Mouse (Mus musculus): ENCODE data around the gene Ddx19a. TPM values are rescaled to one million over a fixed set of nuclear protein-coding genes. Genes with fewer than 3 reads are reported as not detected.
"Not testable (repeated sequence)": the region's sequence is repeated elsewhere in the genome, so short reads cannot be mapped to it uniquely, and the experiment has no call there.

The Ddx19a gene
- polyA plus RNA-seq, 1 experiment: not detected

DNA sequence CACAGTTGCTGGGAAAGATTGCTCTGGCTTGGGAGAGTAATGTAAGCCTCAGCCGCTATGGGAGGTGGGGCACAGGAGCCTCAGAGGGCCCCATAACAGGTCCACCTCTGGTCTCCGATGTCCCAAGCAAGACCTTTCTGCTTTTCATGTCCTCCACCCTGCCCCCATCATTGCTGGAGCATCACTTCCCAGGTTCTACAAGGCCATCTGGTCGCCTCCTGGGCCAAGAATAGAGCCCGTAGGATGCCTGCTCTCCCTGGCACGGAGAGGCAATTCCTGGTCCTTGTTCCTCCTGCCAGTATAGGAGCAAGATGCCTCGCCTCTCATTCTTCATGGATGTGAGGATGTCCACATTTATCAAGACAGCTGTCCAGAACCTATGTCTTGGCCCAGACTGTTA, 37.7 kb downstream of the Ddx19a start:
- Histone ChIP-seq H3K4me3 (ENCODE audit: insufficient read depth, low read depth, low read length) (no peak overlapping the region), H3K4me1 (ENCODE audit: control insufficient read depth, insufficient read depth, low read length) (peaks cover 5% of the 10 kb centered on the region), H3K27ac (ENCODE audit: insufficient read depth, low read depth, low read length) (no peak overlapping the region)
- WGBS: 90% methylated on average over 6 of the region's 6 CpGs
- TF ChIP-seq POLR2A (IDR thresholded peaks at IDR 0.05; ENCODE audit: insufficient read depth, low read depth, low read length): no peak
- TF ChIP-seq CTCF (IDR thresholded peaks at IDR 0.05; ENCODE audit: insufficient read depth, low read depth, low read length): no peak

DNA sequence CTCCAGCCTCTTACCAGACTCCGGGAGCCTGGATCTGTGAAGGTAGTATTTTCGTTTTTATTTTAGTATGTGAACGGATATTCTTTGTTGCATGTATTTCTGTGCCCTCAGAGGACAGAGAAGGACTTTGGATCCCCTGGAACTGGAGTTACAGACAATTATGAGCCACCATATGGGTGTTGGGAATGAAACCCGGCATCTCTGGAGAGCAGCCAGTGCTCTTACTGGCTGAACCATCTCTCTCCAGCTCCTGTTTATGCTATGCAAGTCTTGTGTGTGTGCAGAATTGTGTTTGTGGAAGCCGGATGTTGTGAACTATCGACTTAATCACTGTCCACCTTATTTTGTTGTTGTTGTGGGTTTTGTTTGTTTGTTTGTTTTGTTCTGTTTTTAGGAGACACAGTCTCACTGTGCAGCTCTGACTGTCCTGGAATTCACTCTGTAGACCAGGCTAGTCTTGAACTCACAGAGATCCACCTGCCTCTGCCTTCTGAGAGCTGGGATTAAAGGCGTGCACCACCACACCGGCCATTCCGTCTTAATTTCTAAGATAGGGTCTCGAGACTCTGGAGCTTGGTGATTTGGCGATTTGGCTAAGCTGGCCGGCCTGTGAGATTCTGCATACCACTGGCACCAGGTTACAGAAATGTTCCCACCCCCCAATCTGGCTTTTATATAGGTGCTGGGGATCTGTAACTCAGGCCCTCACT, 38.4 kb downstream of the Ddx19a start:
- peaks cover 3% of the 10 kb centered on the region for H3K4me1 ChIP-seq (ENCODE audit: control insufficient read depth, insufficient read depth, low read length)
- H3K4me3 ChIP-seq (ENCODE audit: insufficient read depth, low read depth, low read length): no peak overlapping the region
- WGBS: 94% methylated on average over 12 of the region's 12 CpGs
- H3K27ac ChIP-seq (ENCODE audit: insufficient read depth, low read depth, low read length): no peak overlapping the region
- TF ChIP-seq POLR2A (IDR thresholded peaks at IDR 0.05; ENCODE audit: insufficient read depth, low read depth, low read length) (no peak), CTCF (IDR thresholded peaks at IDR 0.05; ENCODE audit: insufficient read depth, low read depth, low read length) (no peak)

DNA sequence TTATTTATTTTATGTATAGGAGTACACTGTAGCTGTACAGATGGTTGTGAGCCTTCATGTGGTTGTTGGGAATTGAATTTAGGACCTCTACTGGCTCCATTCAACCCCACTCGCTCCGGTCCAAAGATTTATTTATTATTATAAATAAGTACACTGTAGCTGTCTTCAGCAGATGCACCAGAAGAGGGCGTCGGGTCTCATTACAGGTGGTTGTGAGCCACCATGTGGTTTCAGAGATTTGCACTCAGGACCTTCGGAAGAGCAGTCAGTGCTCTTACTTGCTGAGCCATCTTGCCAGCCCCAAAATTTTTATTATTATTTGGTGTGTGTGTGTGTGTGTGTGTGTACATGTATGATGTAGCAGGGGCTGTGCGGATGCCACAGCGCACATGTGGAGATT, 39.0 kb downstream of the Ddx19a start:
- H3K27ac ChIP-seq (ENCODE audit: insufficient read depth, low read depth, low read length); H3K4me1 ChIP-seq (ENCODE audit: control insufficient read depth, insufficient read depth, low read length); H3K4me3 ChIP-seq (ENCODE audit: insufficient read depth, low read depth, low read length): not testable (repeated sequence)
- WGBS: 92% methylated on average over 7 of the region's 7 CpGs

DNA sequence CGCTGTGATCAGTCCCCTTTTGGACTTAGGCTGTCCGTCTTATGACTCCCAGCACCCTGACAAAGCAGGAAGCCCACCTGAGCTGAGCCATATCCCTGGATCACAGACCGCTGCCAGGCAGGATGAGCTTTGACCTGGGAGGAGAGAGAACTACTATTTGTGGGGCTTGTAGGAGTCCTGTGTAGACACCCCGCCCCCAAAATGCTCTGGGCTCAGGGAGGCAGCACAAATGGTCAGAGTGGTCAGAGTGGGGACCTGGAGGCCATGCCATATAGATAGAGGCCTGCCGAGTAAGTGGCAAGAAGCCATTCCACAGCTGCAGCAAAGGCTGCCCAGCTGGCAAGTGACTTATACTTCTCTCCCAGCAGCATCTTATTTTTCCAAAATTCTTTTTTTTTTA, 39.5 kb downstream of the Ddx19a start:
- 90% methylated on average over 5 of the region's 5 CpGs for WGBS
- no peak overlapping the region for H3K27ac ChIP-seq (ENCODE audit: insufficient read depth, low read depth, low read length)
- no peak for TF ChIP-seq POLR2A (IDR thresholded peaks at IDR 0.05; ENCODE audit: insufficient read depth, low read depth, low read length)
- TF ChIP-seq CTCF (IDR thresholded peaks at IDR 0.05; ENCODE audit: insufficient read depth, low read depth, low read length): no peak
- H3K4me3 ChIP-seq (ENCODE audit: insufficient read depth, low read depth, low read length): no peak overlapping the region
- peaks cover 3% of the 10 kb centered on the region for H3K4me1 ChIP-seq (ENCODE audit: control insufficient read depth, insufficient read depth, low read length)

DNA sequence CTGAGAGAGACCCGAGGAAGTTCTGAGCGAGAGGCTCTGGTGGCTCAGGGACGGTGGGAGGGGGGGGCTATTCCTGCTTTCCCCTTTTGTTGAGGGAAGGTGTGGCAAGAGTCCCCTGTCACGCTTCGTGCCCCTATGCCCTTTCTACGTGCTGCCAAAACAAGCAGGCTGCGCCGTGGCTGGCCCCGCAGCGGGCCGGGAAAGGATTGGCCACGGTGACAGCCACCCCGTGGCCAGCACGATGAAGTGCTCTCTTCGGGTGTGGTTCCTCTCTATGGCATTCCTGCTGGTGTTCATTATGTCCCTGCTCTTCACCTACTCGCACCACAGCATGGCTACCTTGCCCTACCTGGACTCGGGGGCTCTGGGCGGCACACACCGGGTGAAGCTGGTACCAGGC, 40.1 kb downstream of the Ddx19a start:
- Histone ChIP-seq H3K27ac (ENCODE audit: insufficient read depth, low read depth, low read length) (no peak overlapping the region), H3K4me1 (ENCODE audit: control insufficient read depth, insufficient read depth, low read length) (peaks cover 3% of the 10 kb centered on the region), H3K4me3 (ENCODE audit: insufficient read depth, low read depth, low read length) (no peak overlapping the region)
- TF ChIP-seq POLR2A (IDR thresholded peaks at IDR 0.05; ENCODE audit: insufficient read depth, low read depth, low read length) (no peak), CTCF (IDR thresholded peaks at IDR 0.05; ENCODE audit: insufficient read depth, low read depth, low read length) (no peak)
- 94% methylated on average over 19 of the region's 19 CpGs for WGBS

DNA sequence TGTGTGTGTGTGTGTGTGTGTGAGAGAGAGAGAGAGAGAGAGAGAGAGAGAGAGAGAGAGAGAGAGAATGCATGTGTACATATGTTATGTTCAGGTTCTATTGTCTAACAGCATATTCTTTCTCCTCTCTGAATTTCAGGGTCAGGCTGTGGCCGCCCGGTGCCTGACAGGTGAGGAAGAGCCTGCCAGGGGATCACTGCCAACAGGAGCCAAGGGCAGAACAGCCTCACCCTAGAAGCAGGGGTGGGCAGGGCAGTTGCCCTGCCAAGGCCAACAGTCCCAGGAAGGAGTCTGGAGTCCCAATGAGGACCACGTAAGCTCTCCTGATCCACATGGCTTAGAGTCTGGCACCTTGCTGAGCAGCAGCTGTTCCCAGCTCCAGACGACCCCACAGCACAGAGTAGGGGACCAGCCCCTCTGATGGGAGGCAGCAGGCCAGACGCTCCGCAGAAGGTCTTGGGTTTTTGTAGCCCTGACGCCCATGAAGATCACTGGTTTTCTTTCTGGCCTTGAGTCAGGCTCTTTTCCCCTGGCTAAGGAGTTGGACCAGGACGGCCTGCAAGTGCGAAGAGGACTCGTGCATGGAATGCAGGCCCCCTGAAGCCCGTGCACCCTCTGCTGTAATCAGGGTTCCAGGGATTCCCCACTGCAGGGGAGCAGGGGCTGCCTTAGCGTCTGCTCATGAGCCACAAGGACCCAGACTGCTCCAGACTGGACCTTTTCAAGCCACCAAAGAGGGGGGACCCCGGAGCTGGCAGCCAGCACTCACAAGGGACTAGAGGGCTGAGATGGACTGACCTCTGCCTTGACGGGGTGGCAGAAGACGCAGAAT, 40.8 kb downstream of the Ddx19a start:
- no peak overlapping the region for H3K4me3 ChIP-seq (ENCODE audit: insufficient read depth, low read depth, low read length)
- TF ChIP-seq POLR2A (IDR thresholded peaks at IDR 0.05; ENCODE audit: insufficient read depth, low read depth, low read length) (no peak), CTCF (IDR thresholded peaks at IDR 0.05; ENCODE audit: insufficient read depth, low read depth, low read length) (no peak)
- no peak overlapping the region for H3K27ac ChIP-seq (ENCODE audit: insufficient read depth, low read depth, low read length)
- WGBS: 81% methylated on average over 15 of the region's 15 CpGs
- H3K4me1 ChIP-seq (ENCODE audit: control insufficient read depth, insufficient read depth, low read length): peaks cover 3% of the 10 kb centered on the region

DNA sequence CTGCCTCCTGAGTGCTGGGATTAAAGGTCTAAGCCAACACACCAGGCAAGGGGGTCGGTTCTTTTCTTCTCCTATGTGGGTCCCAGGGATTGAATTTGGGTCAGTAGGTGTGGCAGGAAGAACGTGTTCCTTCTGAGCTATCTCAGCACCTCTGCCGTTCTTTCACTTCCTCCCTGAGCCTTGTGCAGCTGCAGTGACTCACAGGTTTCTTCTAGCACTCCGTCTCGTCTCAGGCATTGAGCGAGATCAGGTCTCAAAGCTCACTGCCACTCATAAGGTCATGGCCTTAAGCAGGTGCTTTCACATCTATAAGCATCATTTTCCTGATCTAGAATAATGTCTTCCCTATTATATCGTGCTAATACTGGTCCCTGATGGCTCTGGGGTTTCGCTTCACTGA, 42.8 kb downstream of the Ddx19a start:
- H3K4me1 ChIP-seq (ENCODE audit: control insufficient read depth, insufficient read depth, low read length): peaks cover 8% of the 10 kb centered on the region
- TF ChIP-seq CTCF (IDR thresholded peaks at IDR 0.05; ENCODE audit: insufficient read depth, low read depth, low read length): no peak
- no peak for TF ChIP-seq POLR2A (IDR thresholded peaks at IDR 0.05; ENCODE audit: insufficient read depth, low read depth, low read length)
- WGBS: 65% methylated on average over 8 of the region's 8 CpGs
- no peak overlapping the region for H3K27ac ChIP-seq (ENCODE audit: insufficient read depth, low read depth, low read length)
- no peak overlapping the region for H3K4me3 ChIP-seq (ENCODE audit: insufficient read depth, low read depth, low read length)

DNA sequence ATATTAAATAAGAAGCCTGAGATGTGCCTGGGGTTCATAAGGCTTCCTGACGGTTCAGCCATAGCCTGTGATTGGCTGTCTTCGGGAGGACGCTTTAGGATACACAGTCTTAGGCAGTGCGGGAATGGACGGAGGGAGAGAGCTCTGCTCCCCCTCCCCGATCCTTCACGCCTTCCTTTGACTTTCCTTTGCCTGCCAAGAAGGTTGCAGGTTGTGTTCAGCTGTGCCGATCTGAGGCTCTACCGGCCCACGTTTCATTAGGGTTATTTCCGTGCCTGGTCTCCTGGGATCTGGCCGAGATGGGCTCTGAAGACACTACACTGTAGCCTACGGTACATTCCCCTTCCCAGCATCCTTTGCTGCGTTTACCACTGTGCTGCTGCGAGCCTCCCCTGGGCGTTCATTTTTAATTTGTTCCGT, 47.5 kb downstream of the Ddx19a start:
- no peak overlapping the region for H3K4me3 ChIP-seq (ENCODE audit: insufficient read depth, low read depth, low read length)
- WGBS: 71% methylated on average over 17 of the region's 17 CpGs

DNA sequence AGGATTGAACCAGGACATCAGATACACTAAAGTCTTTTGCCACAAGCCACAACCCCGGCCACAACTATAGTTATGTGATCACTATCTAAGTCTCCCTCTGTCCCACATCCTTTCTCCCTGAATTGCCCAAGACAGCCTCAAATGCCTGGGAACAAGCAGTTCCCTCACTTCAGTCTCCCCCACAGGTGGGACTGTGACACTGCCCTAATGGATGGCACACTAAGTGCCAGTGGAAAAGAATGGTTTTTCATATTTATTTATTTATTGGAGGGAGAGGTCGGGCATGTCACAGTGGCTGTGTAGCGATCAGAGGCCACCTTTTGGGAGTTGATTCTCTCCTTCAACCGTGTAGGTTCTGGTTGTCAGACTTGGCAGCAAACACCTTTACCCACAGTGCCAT, 51.9 kb downstream of the Ddx19a start:
- H3K4me1 ChIP-seq (ENCODE audit: control insufficient read depth, insufficient read depth, low read length): peaks cover 23% of the 10 kb centered on the region
- H3K27ac ChIP-seq (ENCODE audit: insufficient read depth, low read depth, low read length): no peak overlapping the region

More for the DNA sequence above, 47.5 kb downstream of the Ddx19a start:
- Histone ChIP-seq H3K27ac (ENCODE audit: insufficient read depth, low read depth, low read length) (no peak overlapping the region), H3K4me1 (ENCODE audit: control insufficient read depth, insufficient read depth, low read length) (peaks cover 7% of the 10 kb centered on the region)
- TF ChIP-seq CTCF (IDR thresholded peaks at IDR 0.05; ENCODE audit: insufficient read depth, low read depth, low read length) (no peak), POLR2A (IDR thresholded peaks at IDR 0.05; ENCODE audit: insufficient read depth, low read depth, low read length) (no peak)

More for the DNA sequence above, 51.9 kb downstream of the Ddx19a start:
- no peak for TF ChIP-seq CTCF (IDR thresholded peaks at IDR 0.05; ENCODE audit: insufficient read depth, low read depth, low read length)
- no peak for TF ChIP-seq POLR2A (IDR thresholded peaks at IDR 0.05; ENCODE audit: insufficient read depth, low read depth, low read length)
- 79% methylated on average over 4 of the region's 4 CpGs for WGBS
- H3K4me3 ChIP-seq (ENCODE audit: insufficient read depth, low read depth, low read length): no peak overlapping the region

All from olfactory bulb, adult 2 months (tissue).